Mouse (Mus musculus) kidney, adult 11 months (tissue): ENCODE data around the gene Ptger1.

Source experiments
- DNase-seq: peaks from one replicate; pipeline ENCODE4 v3.0.0; 2022

Ptger1 gene

GRCm38 (mm10) chr8:83697374-83698220 lies 31.1 kb downstream of the Ptger1 start:
- peak; percentile 84 for DNase-seq

- DNase-seq = peak; percentile 60
Measured at GRCm38 (mm10) chr8:83698291-83698660, 31.8 kb downstream of the Ptger1 start.

- DNase-seq = peak; percentile 77
Measured at GRCm38 (mm10) chr8:83698661-83699453, 32.4 kb downstream of the Ptger1 start, which contains the start of gene Pkn1. Gene Pkn1, minus strand, starts transcription at chr8:83699179.

- DNase-seq = no peak
Measured at GRCm38 (mm10) chr8:83699566-83699965, 33.1 kb downstream of the Ptger1 start.

- DNase-seq = no peak
Measured at GRCm38 (mm10) chr8:83700423-83701085, 34.1 kb downstream of the Ptger1 start.

GRCm38 (mm10) chr8:83703426-83703825 lies 36.9 kb downstream of the Ptger1 start:
- no peak for DNase-seq

- DNase-seq = no peak
Measured at GRCm38 (mm10) chr8:83706411-83706810, 39.9 kb downstream of the Ptger1 start.

- DNase-seq = no peak
Measured at GRCm38 (mm10) chr8:83707554-83707953, 41.1 kb downstream of the Ptger1 start.

GRCm38 (mm10) chr8:83714676-83715030 lies 48.2 kb downstream of the Ptger1 start:
- DNase-seq = no peak

GRCm38 (mm10) chr8:83715031-83715690 lies 48.7 kb downstream of the Ptger1 start, which contains the start of gene Ddx39:
Gene Ddx39, plus strand, starts transcription at chr8:83715177.
- peak; percentile 99 for DNase-seq

- no peak for DNase-seq
Measured at GRCm38 (mm10) chr8:83715771-83716170, 49.3 kb downstream of the Ptger1 start.

GRCm38 (mm10) chr8:83716563-83716962 lies 50.1 kb downstream of the Ptger1 start:
- DNase-seq = no peak

- DNase-seq = no peak
Measured at GRCm38 (mm10) chr8:83719048-83719447, 52.6 kb downstream of the Ptger1 start.

GRCm38 (mm10) chr8:83719693-83720092 lies 53.2 kb downstream of the Ptger1 start:
- no peak for DNase-seq

GRCm38 (mm10) chr8:83721405-83722025 lies 55.0 kb downstream of the Ptger1 start:
- peak; percentile 80 for DNase-seq
